Mouse (Mus musculus) layer of hippocampus, adult 9-10 months (tissue): Measurements from ENCODE around the gene Gm5767.
A peak's percentile ranks its signal among the peaks of the same experiment; 100 is the strongest.

Experiments used
- DNase-seq: peaks from one replicate; pipeline ENCODE4 v3.0.0; 2022; ENCODE audit warnings: low spot score

Gm5767 gene

GRCm38 (mm10) chr16:8670041-8671035 lies 10.2 kb upstream of the Gm5767 start:
- no peak for DNase-seq

DNA sequence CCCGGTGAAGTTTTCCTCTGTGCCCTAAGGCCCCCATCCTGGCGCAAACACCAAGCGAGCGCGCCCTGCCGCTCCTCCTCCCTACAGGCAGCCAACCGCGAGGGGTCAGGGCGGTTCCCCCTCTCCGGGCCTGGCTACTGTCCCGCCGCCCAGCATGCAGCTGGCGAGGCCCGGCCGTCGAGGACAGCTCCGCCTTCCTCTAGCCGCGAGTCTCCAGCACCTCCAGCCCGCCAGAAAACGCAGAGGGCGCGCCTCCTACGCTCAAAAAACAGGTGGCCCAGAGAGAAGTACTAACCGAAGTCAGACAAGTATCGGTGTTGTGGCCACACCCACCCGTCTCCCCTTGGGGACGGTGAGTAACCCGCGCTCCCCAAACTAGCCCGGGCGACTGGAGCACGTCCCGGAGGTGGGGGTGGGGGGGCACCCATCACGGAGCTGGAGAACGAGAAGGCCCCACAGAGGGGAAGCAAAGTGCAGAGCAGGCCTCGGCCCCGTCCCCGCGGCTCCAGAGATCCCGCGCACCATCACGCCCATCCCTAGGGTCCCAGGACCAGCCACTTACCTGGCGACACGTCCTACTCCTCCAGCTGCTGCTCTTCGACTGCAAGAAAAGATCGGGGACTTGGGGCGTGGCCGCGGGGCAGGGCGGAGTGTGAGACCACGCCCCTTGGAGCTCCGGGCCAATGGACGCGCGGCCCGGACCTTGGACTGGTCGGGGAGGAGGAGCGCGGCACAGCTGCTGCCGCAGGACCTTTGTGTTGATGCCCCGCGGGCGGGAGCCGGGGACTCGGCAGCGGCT lies 8.8 kb upstream of the Gm5767 start, which contains the start of gene Carhsp1:
Gene Carhsp1, minus strand, starts transcription at position 605 of the 799 bp plus-strand sequence.
- DNase-seq, result peak; percentile 56

DNA sequence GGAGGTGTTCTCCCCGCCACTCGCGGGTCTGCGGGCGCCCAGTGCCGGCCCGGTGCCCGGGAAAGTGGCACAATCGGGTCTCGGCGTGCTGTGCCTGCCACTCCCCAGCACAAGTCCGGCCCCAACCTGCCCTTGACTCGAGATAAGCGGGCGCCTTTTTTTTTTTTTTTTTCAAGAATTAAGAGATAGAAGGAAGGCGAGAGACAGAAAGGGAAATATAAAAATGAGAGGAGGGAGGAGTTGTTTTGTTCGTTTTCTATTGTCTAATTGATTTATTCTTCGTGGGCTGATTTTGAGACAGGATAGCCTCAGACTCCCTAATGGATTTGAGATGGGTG lies 8.3 kb upstream of the Gm5767 start:
- no peak for DNase-seq

- no peak for DNase-seq
Observed at GRCm38 (mm10) chr16:8672811-8673210, 7.8 kb upstream of the Gm5767 start.

DNA sequence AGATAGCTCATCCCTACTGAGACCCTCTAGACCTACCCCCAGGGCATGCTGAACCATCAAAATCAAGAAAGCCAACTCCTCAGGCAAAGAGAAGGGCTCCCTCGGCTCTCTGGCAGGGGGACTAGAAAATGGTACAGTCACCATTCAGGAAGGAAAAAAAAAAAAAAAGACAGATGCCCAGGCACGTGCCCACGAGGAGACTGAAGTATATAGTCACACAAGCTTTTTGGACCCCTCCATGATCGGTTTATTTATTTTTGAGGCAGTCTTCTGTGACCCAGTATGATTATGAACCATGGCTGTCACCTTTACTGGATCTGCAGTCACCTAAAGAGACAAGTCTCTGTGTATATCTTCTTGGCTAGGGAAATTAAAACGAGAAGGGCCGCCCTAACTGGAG lies 7.2 kb upstream of the Gm5767 start:
- DNase-seq, result no peak

DNA sequence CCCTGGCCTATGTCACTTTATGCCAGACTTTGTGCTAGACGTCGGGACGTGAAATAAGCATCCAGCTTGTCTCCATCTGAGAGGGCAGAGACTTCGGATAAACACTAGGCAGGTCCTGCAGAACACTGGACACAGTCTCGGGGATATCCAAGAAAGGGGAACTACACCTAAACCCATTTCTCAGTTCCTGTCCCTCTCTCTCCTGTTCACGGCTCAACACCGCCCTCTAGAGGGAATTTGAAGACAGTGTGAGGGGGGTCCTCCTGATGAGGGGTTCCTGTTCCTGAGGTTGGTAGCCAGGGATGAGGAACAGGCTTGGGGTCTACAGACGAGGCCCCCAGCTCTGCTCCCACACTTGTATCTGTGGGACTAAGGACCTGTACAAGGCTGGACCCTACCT lies 6.4 kb upstream of the Gm5767 start:
- no peak for DNase-seq

DNA sequence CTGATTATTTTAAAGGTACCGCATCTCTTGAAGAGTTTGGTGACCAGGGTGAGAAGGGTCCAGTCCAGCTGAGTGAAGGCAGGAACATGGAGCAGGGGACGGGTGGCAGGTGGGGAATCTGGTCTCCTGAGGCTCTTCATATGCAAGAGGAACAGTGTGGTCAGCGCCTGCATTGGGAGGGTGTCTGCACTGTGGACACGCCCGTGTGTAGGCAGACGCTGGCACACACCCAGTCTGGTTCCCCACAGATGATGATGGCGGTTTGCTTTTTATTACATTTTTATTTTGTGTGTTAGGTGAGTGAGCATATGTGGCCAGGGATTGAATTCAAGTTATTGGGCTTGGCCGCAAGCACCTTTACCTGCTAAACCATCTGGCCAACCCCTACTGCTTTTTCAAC lies 5.0 kb upstream of the Gm5767 start:
- no peak for DNase-seq

GRCm38 (mm10) chr16:8676228-8676627 lies 4.3 kb upstream of the Gm5767 start:
- no peak for DNase-seq

DNA sequence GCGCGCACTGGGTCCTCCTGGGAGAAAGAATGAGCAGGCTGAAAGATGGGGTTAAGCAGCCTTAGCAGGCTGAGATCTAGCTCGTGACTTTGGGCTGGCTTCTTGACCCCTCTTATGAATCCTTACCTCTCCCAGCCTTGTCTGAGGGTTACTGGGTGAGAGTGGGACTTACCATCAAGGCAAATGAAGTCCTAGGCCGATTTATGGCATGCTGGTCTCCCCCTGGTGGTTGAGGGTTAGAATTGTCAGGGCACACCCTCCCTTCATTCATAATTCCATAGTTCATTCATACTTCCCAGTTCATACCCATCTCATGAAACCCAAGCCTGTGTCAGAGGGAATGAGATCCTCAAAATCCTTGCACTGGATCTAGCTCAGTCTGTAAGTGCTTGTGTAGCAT lies 3.8 kb upstream of the Gm5767 start:
- DNase-seq, result no peak

DNA sequence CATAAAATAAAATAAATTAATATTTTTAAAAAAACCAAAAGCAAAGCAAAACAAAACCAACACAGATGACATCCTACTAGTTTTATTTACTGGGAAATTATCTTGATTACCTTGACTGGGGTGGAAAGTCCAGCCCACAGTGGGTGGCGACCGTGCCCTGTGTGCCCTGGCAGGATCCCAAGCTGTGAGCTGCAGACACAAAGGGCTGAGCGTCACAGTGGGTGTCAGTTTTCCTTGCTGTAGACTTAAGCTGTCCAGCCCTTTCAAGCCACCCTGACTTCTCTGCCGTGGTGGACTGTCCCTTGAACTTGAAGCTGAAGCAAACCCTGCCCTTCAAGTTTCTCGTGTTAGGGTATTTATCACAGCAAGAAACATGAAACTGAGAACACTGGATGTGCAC lies 2.5 kb upstream of the Gm5767 start:
- DNase-seq, result no peak

- DNase-seq, result no peak
Observed at GRCm38 (mm10) chr16:8678676-8679075, 1.9 kb upstream of the Gm5767 start.

DNA sequence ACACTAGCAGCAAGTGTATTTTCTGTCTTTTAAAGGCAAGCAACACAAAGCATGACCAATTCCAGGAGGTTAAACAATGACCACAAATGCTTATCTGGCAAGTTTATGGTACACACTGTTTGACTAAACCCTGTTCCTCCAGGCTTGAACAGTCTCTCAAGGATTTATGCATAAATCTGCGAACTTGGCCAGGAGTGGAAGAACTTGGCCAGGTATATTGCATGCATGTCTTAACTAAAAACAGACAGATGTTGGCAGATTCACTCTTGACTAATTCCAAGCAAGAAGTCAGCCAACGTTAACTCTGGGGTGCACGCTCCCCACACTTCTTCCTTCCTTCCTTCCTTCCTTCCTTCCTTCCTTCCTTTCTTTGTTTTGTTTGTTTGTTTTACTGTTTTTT lies 790 bp upstream of the Gm5767 start:
- DNase-seq, result no peak

- no peak for DNase-seq
Observed at GRCm38 (mm10) chr16:8685087-8685486, 4.5 kb downstream of the Gm5767 start.

GRCm38 (mm10) chr16:8686121-8686870 lies 5.7 kb downstream of the Gm5767 start:
- peak; percentile 74 for DNase-seq

DNA sequence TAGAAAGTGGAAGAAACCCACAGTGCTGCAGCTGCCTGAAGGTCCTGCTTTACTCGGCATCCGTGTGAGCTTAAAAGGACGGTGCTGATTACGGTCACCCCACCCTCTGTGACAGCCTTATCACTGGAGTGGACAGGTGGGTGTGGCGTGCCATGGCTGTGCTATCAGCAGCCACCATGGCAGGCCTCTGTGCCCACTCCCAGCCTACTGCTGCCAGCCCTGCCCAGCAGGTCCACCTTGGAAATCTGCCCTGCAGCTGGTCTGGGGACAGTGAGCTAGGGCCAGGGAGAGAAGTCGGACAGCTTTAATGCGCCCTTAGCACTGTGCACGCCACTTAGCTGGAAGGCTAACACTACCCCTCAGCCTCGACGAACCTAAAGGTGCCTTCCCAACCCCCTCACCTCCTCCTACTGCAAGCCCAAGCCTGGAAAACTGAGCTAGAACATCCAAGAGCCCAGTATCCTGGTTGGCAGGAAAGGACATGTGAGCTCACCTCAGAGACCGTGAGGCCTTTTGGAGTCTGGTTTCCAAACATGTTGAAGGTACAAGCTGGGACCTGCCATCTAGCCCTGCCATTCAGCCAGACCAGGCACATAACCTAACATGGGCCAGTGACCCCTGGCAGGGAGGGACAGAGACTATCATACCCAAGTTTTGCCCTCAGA lies 6.4 kb downstream of the Gm5767 start:
- DNase-seq, result no peak

DNA sequence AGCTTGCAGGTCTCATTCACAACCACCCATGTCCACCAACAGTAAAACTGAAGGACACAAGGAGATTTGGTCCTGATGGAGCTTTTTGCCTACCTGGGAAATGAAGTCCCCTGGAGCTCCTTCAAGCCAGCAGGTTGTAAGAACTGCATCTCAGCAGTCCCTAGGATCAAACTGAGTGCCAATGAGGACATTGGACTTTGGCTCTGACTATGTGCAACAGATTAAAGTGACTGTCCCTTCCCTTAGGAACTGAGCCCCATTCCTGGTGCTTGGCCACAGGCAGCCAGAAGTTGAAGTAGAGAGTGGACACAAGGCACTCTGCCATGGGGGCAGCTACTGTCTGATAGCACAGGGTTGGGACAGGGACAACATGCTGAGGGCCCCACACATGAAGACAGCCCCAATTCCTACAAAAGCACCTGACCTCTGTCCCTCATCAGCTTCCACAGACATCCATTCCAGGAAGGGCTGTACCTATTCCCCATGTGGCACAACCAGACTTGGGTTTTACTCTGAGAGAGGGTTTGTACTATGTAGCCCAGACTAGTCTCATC lies 7.1 kb downstream of the Gm5767 start:
- DNase-seq, result no peak

GRCm38 (mm10) chr16:8689979-8690656 lies 9.5 kb downstream of the Gm5767 start:
- DNase-seq, result peak; percentile 17

DNA sequence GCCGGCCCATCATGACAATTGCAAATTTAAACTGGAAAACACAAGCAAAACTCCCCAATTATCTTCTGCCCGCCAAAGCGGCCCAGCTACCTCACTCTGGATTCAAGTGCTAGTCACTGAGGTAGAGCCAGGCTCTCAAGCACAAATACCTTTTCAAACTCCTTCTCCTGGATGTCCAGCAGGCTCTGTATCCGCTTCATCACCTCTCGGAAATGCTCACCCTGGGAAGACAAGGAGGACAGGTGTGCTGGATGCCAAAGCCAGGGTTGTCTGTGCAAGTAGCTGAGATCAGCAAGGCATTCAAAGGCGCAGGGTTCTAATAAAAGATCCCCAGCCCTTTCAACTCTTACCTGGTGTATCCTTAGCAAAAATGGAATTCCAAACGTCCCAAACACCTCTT lies 10.6 kb downstream of the Gm5767 start:
- no peak for DNase-seq

DNA sequence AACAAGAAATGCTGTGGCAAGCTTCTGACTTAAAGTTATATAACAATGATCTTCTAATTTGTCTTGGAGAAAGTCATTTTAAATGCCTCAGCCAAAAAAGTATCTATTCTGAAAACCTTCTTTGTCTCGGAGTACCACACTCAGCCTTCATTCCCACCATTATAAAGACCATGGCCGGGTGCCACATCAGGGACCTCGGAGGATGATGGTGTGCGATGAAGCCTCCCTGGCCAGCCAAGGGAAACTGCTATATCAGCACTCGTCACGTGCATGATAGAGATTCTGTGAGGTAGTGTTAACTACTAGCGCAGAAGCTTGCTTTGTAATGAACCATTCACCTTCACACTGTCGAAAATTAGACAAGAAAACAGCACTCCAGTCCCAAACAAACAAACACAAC lies 19.0 kb downstream of the Gm5767 start:
- DNase-seq, result no peak

GRCm38 (mm10) chr16:8700586-8700985 lies 20.0 kb downstream of the Gm5767 start:
- DNase-seq, result no peak

- no peak for DNase-seq
Observed at GRCm38 (mm10) chr16:8711998-8712397, 31.4 kb downstream of the Gm5767 start.
